9 mouse cellular contexts compared by ENCODE assay signal in genomic region chr16:31276539-31276938, GRCm38 (mm10). TPM values are rescaled to one million over a fixed set of nuclear protein-coding genes. Genes with fewer than 3 reads are reported as not detected.
A peak's percentile ranks its signal among the peaks of the same experiment; 100 is the strongest.
DNase-seq lines count a peak whose midpoint lies in the region; ATAC-seq lines count a peak whose summit lies in the region.
"Had no signal": no experiment of that assay in that cellular context is flagged by ENCODE, and none has a peak within 500 bp of the region (broad histone marks: within the 10 kb centered on the region; RNA-seq: fewer than 3 reads in every experiment).

No protein-coding gene starts in this region.

- H3K36me3 ChIP-seq in limb, embryonic 12.5 days = peaks cover 3% of the 10 kb centered on the region; the same call in 1 of the 2 replicates
- peaks cover 13% of the 10 kb centered on the region for H3K36me3 ChIP-seq in limb, embryonic 10.5 days
- 0 out of 2 replicates have a peak, but pooled peaks cover 8% of the 10 kb centered on the region for H3K36me3 ChIP-seq in heart, embryonic 14.5 days (ENCODE audit: control insufficient read depth, insufficient read depth, low read length)
- H3K36me3 ChIP-seq in hindbrain, embryonic 14.5 days (replicated peaks; ENCODE audit: control insufficient read depth, insufficient read depth) = no peaks in the 10 kb centered on the region

- no peak overlapping the region for H3K4me3 ChIP-seq in limb, embryonic 12.5 days (replicated peaks)
- H3K4me3 ChIP-seq in limb, embryonic 10.5 days = no peak overlapping the region
- no peak overlapping the region for H3K4me3 ChIP-seq in heart, embryonic 14.5 days (ENCODE audit: control insufficient read depth in 1 of 2, insufficient read depth in 1 of 2, low read depth in 1 of 2, low read length in 2 of 2)
- H3K4me3 ChIP-seq in hindbrain, embryonic 14.5 days (replicated peaks; ENCODE audit: low read length) = no peak overlapping the region
- H3K4me3 ChIP-seq: myocyte had no signal

- 0 out of 2 replicates have a peak overlapping the region, but pooled peaks have one; percentile 5 for H3K27ac ChIP-seq in limb, embryonic 12.5 days
- H3K27ac ChIP-seq in limb, embryonic 10.5 days = no peak overlapping the region; the same call in 1 of the 2 replicates
- peak overlapping the region; percentile 75 to 94 for H3K27ac ChIP-seq in heart, embryonic 14.5 days (replicated peaks in 1 of 2; ENCODE audit: control insufficient read depth in 1 of 2, insufficient read depth in 1 of 2, low read depth in 2 of 2, low read length in 2 of 2)
- no peak overlapping the region for H3K27ac ChIP-seq in hindbrain, embryonic 14.5 days

- no peak overlapping the region for H3K9ac ChIP-seq in limb, embryonic 12.5 days (replicated peaks)
- H3K9ac ChIP-seq in heart, embryonic 14.5 days (ENCODE audit: low read length) = no peak overlapping the region
- no peak overlapping the region for H3K9ac ChIP-seq in hindbrain, embryonic 14.5 days

- H3K4me1 ChIP-seq in limb, embryonic 12.5 days (replicated peaks) = peaks cover 20% of the 10 kb centered on the region
- peaks cover 27% of the 10 kb centered on the region for H3K4me1 ChIP-seq in limb, embryonic 10.5 days
- H3K4me1 ChIP-seq in heart, embryonic 14.5 days (ENCODE audit: control insufficient read depth in 2 of 2, insufficient read depth in 2 of 2, low read length in 2 of 2) = peaks cover 17 to 36% of the 10 kb centered on the region in 2 experiments
- H3K4me1 ChIP-seq in hindbrain, embryonic 14.5 days (replicated peaks; ENCODE audit: control insufficient read depth, insufficient read depth, low read length) = peaks cover 20% of the 10 kb centered on the region

- no peaks in the 10 kb centered on the region for H3K9me3 ChIP-seq in limb, embryonic 12.5 days
- no peaks in the 10 kb centered on the region for H3K9me3 ChIP-seq in limb, embryonic 10.5 days (replicated peaks)
- H3K9me3 ChIP-seq in heart, embryonic 14.5 days (ENCODE audit: control insufficient read depth, low read length) = no peaks in the 10 kb centered on the region
- no peaks in the 10 kb centered on the region for H3K9me3 ChIP-seq in hindbrain, embryonic 14.5 days (ENCODE audit: control insufficient read depth, low read length)

- H3K4me2 ChIP-seq in limb, embryonic 12.5 days = no peak overlapping the region
- peak overlapping the region; percentile 34; the same call in 1 of the 2 replicates for H3K4me2 ChIP-seq in heart, embryonic 14.5 days (ENCODE audit: low read length)
- H3K4me2 ChIP-seq in hindbrain, embryonic 14.5 days (replicated peaks) = no peak overlapping the region

- H3K27me3 ChIP-seq in limb, embryonic 12.5 days = no peaks in the 10 kb centered on the region
- no peaks in the 10 kb centered on the region for H3K27me3 ChIP-seq in limb, embryonic 10.5 days (ENCODE audit: low read depth, poor library complexity, severe bottlenecking)
- H3K27me3 ChIP-seq in heart, embryonic 14.5 days (ENCODE audit: control insufficient read depth, insufficient read depth, low read length) = no peaks in the 10 kb centered on the region
- H3K27me3 ChIP-seq in hindbrain, embryonic 14.5 days (ENCODE audit: control insufficient read depth, insufficient read depth, low read length) = no peaks in the 10 kb centered on the region

- no peak for ATAC-seq in limb, embryonic 12.5 days (ENCODE audit: insufficient number of reproducible peaks, insufficient read depth, low FRiP score, low TSS enrichment, low read depth)
- peak; percentile 41 for ATAC-seq in heart, embryonic 14.5 days (ENCODE audit: insufficient number of reproducible peaks, insufficient read depth, low FRiP score, low read depth)
- ATAC-seq in hindbrain, embryonic 14.5 days (ENCODE audit: low FRiP score) = no peak

- no peak for DNase-seq in limb, embryonic 10.5 days (ENCODE audit: low spot score)
- DNase-seq in cerebellum, adult 9-11 months = peak; percentile 70
- DNase-seq in kidney, postnatal 4 days = peak; percentile 74 to 82
- DNase-seq in mesoderm, embryonic 11.5 days (ENCODE audit: low read depth, low spot score) = peak; percentile 19
- no peak for DNase-seq in T-cell, adult 2 months (ENCODE audit: low spot score)
- no peak for DNase-seq in hindbrain, embryonic 14.5 days (ENCODE audit: low spot score)

- 59% methylated on average over 7 of the region's 7 CpGs for WGBS in limb, embryonic 12.5 days
- whole genome bisulfite sequencing in limb, embryonic 10.5 days = 74% methylated on average over 7 of the region's 7 CpGs
- 30% methylated on average over 7 of the region's 7 CpGs for WGBS in heart, embryonic 14.5 days
- 57% methylated on average over 7 of the region's 7 CpGs for WGBS in hindbrain, embryonic 14.5 days

RNA-seq across cellular contexts. Expression of gene Ppp1r2, which starts 1.5 kb away (rescaled TPM):
- 68.2 and 71.2 TPM in 2 replicates for polyA plus RNA-seq in limb, embryonic 12.5 days (2016; fragmentation: Nextera tagmentation; extraction: Ambion mirVana)
- polyA plus RNA-seq in limb, embryonic 10.5 days (2016; fragmentation: Nextera tagmentation; extraction: Ambion mirVana) = 84.6 and 89.8 TPM in 2 replicates
- 104 and 105 TPM in 2 replicates for polyA plus RNA-seq in heart, embryonic 14.5 days (2014; fragmentation: Nextera tagmentation; extraction: Ambion mirVana)
- polyA plus RNA-seq in hindbrain, embryonic 14.5 days (2014; fragmentation: Nextera tagmentation; extraction: Ambion mirVana) = 103 and 107 TPM in 2 replicates

RNA-seq across cellular contexts. Expression of gene Apod, which starts 38.1 kb away (rescaled TPM):
- 13.8 and 19.4 TPM in 2 replicates for polyA plus RNA-seq in limb, embryonic 12.5 days (2016; fragmentation: Nextera tagmentation; extraction: Ambion mirVana)
- 5.9 and 6.5 TPM in 2 replicates for polyA plus RNA-seq in limb, embryonic 10.5 days (2016; fragmentation: Nextera tagmentation; extraction: Ambion mirVana)
- 0.19 and 0.53 TPM in 2 replicates for polyA plus RNA-seq in heart, embryonic 14.5 days (2014; fragmentation: Nextera tagmentation; extraction: Ambion mirVana)
- polyA plus RNA-seq in hindbrain, embryonic 14.5 days (2014; fragmentation: Nextera tagmentation; extraction: Ambion mirVana) = 73.7 and 76.7 TPM in 2 replicates

Comparison
In these comparisons a context has a peak if more than half of its experiments do, and no peak if none do; other contexts are left out.
1. H3K27ac ChIP-seq: peak in limb, embryonic 12.5 days (single experiment) and heart, embryonic 14.5 days (2 of 2); none in limb, embryonic 10.5 days (single experiment) and hindbrain, embryonic 14.5 days (single experiment).
2. DNase-seq: peak in cerebellum, adult 9-11 months (single experiment), kidney, postnatal 4 days (2 of 2) and mesoderm, embryonic 11.5 days (single experiment); none in limb, embryonic 10.5 days (single experiment), T-cell, adult 2 months (single experiment) and hindbrain, embryonic 14.5 days (single experiment).